Mouse (Mus musculus) liver, adult (tissue): Measurements from ENCODE around the gene Mrps11.

ENCODE experiments used
- GATA4 ChIP-seq: IDR thresholded peaks from 2 replicates; pipeline ENCODE4 v1.6.1; 2014; ENCODE audit warnings: mild to moderate bottlenecking, low read length; ENCODE audit not compliant: insufficient replicate concordance

The Mrps11 gene

GRCm38 (mm10) chr7:78826682-78827385, 43.9 kb downstream of the Mrps11 start:
- TF ChIP-seq GATA4, result no peak

- no peak for TF ChIP-seq GATA4
These were observed 44.9 kb downstream of the Mrps11 start for GRCm38 (mm10) chr7:78827749-78828362.

GRCm38 (mm10) chr7:78835656-78836055, 52.7 kb downstream of the Mrps11 start:
- no peak for TF ChIP-seq GATA4

- no peak for TF ChIP-seq GATA4
These were observed 54.3 kb downstream of the Mrps11 start for GRCm38 (mm10) chr7:78837250-78837649.

GRCm38 (mm10) chr7:78841601-78842000, 58.7 kb downstream of the Mrps11 start:
- TF ChIP-seq GATA4, result no peak
